In the genomic region with DNA sequence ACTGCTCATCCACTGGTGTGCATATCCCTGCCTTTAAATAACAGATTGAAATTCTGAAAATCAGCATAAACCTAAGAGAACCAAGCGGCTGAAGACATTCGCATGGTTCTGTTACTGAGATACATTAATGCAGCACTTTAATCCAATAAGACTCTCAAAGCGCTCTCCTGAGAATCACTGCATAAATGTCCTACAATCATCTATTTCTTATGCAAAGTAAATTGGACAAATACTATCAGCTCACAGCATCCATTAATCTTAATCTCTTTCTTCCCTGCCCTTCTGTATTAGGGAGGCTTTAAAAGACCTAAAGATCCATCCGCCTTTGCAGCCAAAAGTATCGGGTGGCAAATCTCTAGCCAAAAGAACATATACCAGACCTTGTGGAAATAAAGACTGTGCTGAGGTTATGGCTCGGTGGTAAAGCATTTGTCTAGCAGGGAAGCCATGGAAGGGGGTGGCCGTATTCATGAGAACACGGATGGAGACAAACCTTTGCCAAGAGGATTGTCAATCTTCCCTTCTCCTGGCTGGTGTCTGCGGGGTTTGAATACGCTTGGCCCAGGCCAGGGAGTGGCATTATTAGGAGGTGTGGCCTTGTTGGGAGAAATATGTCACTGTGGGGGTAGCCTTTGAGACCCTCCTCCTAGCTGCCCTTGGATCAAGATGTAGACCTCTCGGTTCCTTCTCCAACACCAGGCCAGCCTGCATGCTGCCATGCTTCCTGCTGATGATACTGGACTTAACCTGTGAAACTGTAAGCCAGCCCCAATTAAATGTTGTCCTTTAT, we compare ENCODE assay signal across 21 mouse cellular contexts. TPM values are rescaled to one million over a fixed set of nuclear protein-coding genes. Genes with fewer than 3 reads are reported as not detected.
DNase-seq lines count a peak whose midpoint lies in the region; ATAC-seq and TF ChIP-seq lines count a peak whose summit lies in the region.
"Had no signal": no experiment of that assay in that cellular context is flagged by ENCODE, and none has a peak within 500 bp of the region (broad histone marks: within the 10 kb centered on the region; RNA-seq: fewer than 3 reads in every experiment).

No protein-coding gene starts in this region.

- H3K4me3 ChIP-seq in embryonic facial prominence, embryonic 14.5 days (ENCODE audit: low read depth, low read length), result no peak overlapping the region
- H3K4me3 ChIP-seq in embryonic facial prominence, embryonic 10.5 days, result no peak overlapping the region
- no peak overlapping the region for H3K4me3 ChIP-seq in hindbrain, embryonic 13.5 days
- H3K4me3 ChIP-seq in hindbrain, postnatal 0 days (ENCODE audit: low read length), result no peak overlapping the region
- no peak overlapping the region for H3K4me3 ChIP-seq in hindbrain, embryonic 14.5 days (replicated peaks; ENCODE audit: low read length)
- no peak overlapping the region for H3K4me3 ChIP-seq in neural tube, embryonic 13.5 days
- H3K4me3 ChIP-seq: embryonic facial prominence, embryonic 12.5 days; erythroblast, embryonic 14.5 days; limb, embryonic 15.5 days; stomach, embryonic 15.5 days had no signal

- peak; percentile 27; the same call in 1 of the 2 replicates for ATAC-seq in embryonic facial prominence, embryonic 14.5 days (ENCODE audit: low read depth)
- 0 out of 2 replicates have a peak, but pooled peaks have one; percentile 37 for ATAC-seq in hindbrain, embryonic 13.5 days (ENCODE audit: low FRiP score)
- ATAC-seq in hindbrain, postnatal 0 days, result no peak
- no peak for ATAC-seq in hindbrain, embryonic 14.5 days (ENCODE audit: low FRiP score)
- no peak for ATAC-seq in neural tube, embryonic 13.5 days (ENCODE audit: low read depth)
- ATAC-seq in frontal cortex, adult (ENCODE audit: low TSS enrichment), result no peak
- ATAC-seq: inflammation-experienced regulatory T-cells, adult 6 months had no signal

- H3K27me3 ChIP-seq in embryonic facial prominence, embryonic 14.5 days (replicated peaks; ENCODE audit: control insufficient read depth, insufficient read depth, low read length), result no peaks in the 10 kb centered on the region
- no peaks in the 10 kb centered on the region for H3K27me3 ChIP-seq in embryonic facial prominence, embryonic 10.5 days (replicated peaks; ENCODE audit: low read depth, poor library complexity, severe bottlenecking)
- no peaks in the 10 kb centered on the region for H3K27me3 ChIP-seq in hindbrain, embryonic 13.5 days
- no peaks in the 10 kb centered on the region for H3K27me3 ChIP-seq in hindbrain, postnatal 0 days (ENCODE audit: insufficient read depth, low read length)
- no peaks in the 10 kb centered on the region for H3K27me3 ChIP-seq in hindbrain, embryonic 14.5 days (ENCODE audit: control insufficient read depth, insufficient read depth, low read length)
- H3K27me3 ChIP-seq in neural tube, embryonic 13.5 days, result no peaks in the 10 kb centered on the region
- H3K27me3 ChIP-seq: embryonic facial prominence, embryonic 12.5 days; limb, embryonic 15.5 days; stomach, embryonic 15.5 days had no signal

- peak; percentile 16 for DNase-seq in embryonic facial prominence, embryonic 14.5 days (ENCODE audit: low spot score)
- no peak for DNase-seq in embryonic facial prominence, embryonic 10.5 days (ENCODE audit: low spot score)
- no peak for DNase-seq in hindbrain, postnatal 0 days (ENCODE audit: low spot score)
- DNase-seq in hindbrain, embryonic 14.5 days (ENCODE audit: low spot score), result no peak
- DNase-seq: adrenal gland, postnatal 25 days; cerebellum, adult 9-11 months; kidney, adult 18-20 months; left cerebral cortex, postnatal 4 days; lung, embryonic 14.5 days; right cerebral cortex, adult 18-20 months; thymus, postnatal 36 days had no signal

- no peak overlapping the region for H3K27ac ChIP-seq in embryonic facial prominence, embryonic 14.5 days (replicated peaks; ENCODE audit: low read depth, low read length)
- H3K27ac ChIP-seq in embryonic facial prominence, embryonic 10.5 days (replicated peaks), result no peak overlapping the region
- peak overlapping the region; percentile 49; the same call in 1 of the 2 replicates for H3K27ac ChIP-seq in hindbrain, embryonic 13.5 days
- H3K27ac ChIP-seq in hindbrain, postnatal 0 days, result no peak overlapping the region
- H3K27ac ChIP-seq in hindbrain, embryonic 14.5 days, result peak overlapping the region; percentile 26; the same call in 1 of the 2 replicates
- H3K27ac ChIP-seq in neural tube, embryonic 13.5 days (replicated peaks), result peak overlapping the region; percentile 59
- H3K27ac ChIP-seq: embryonic facial prominence, embryonic 12.5 days; kidney, postnatal 0 days; limb, embryonic 15.5 days; liver, embryonic 14.5 days; stomach, embryonic 15.5 days had no signal

- no peaks in the 10 kb centered on the region for H3K9me3 ChIP-seq in embryonic facial prominence, embryonic 14.5 days (ENCODE audit: control insufficient read depth, low read length)
- H3K9me3 ChIP-seq in embryonic facial prominence, embryonic 10.5 days, result no peaks in the 10 kb centered on the region
- no peaks in the 10 kb centered on the region for H3K9me3 ChIP-seq in hindbrain, embryonic 13.5 days
- no peaks in the 10 kb centered on the region for H3K9me3 ChIP-seq in hindbrain, postnatal 0 days (ENCODE audit: low read length)
- no peaks in the 10 kb centered on the region for H3K9me3 ChIP-seq in hindbrain, embryonic 14.5 days (ENCODE audit: control insufficient read depth, low read length)
- no peaks in the 10 kb centered on the region for H3K9me3 ChIP-seq in neural tube, embryonic 13.5 days
- H3K9me3 ChIP-seq: embryonic facial prominence, embryonic 12.5 days; limb, embryonic 15.5 days; stomach, embryonic 15.5 days had no signal

- peaks cover 22% of the 10 kb centered on the region for H3K4me1 ChIP-seq in embryonic facial prominence, embryonic 14.5 days (ENCODE audit: control insufficient read depth, insufficient read depth, low read length)
- peaks cover 43% of the 10 kb centered on the region for H3K4me1 ChIP-seq in embryonic facial prominence, embryonic 10.5 days
- H3K4me1 ChIP-seq in hindbrain, embryonic 13.5 days (replicated peaks), result peaks cover 47% of the 10 kb centered on the region
- H3K4me1 ChIP-seq in hindbrain, postnatal 0 days (ENCODE audit: insufficient read depth, low read length), result 0 out of 2 replicates have a peak, but pooled peaks cover 3% of the 10 kb centered on the region
- peaks cover 29% of the 10 kb centered on the region for H3K4me1 ChIP-seq in hindbrain, embryonic 14.5 days (replicated peaks; ENCODE audit: control insufficient read depth, insufficient read depth, low read length)
- peaks cover 57% of the 10 kb centered on the region for H3K4me1 ChIP-seq in neural tube, embryonic 13.5 days (replicated peaks)

- TF ChIP-seq CTCF in hindbrain, postnatal 0 days (IDR thresholded peaks at IDR 0.05; ENCODE audit: low read depth), result no peak

- H3K36me3 ChIP-seq in embryonic facial prominence, embryonic 14.5 days (ENCODE audit: control insufficient read depth, insufficient read depth, low read length), result no peaks in the 10 kb centered on the region
- H3K36me3 ChIP-seq in embryonic facial prominence, embryonic 10.5 days (replicated peaks), result no peaks in the 10 kb centered on the region
- H3K36me3 ChIP-seq in hindbrain, embryonic 13.5 days, result no peaks in the 10 kb centered on the region
- H3K36me3 ChIP-seq in hindbrain, postnatal 0 days (ENCODE audit: insufficient read depth, low read length), result no peaks in the 10 kb centered on the region
- no peaks in the 10 kb centered on the region for H3K36me3 ChIP-seq in hindbrain, embryonic 14.5 days (replicated peaks; ENCODE audit: control insufficient read depth, insufficient read depth)
- H3K36me3 ChIP-seq in neural tube, embryonic 13.5 days, result no peaks in the 10 kb centered on the region
- H3K36me3 ChIP-seq: embryonic facial prominence, embryonic 12.5 days; limb, embryonic 15.5 days; stomach, embryonic 15.5 days had no signal

- WGBS in embryonic facial prominence, embryonic 14.5 days, result 68% methylated on average over 11 of the region's 11 CpGs
- WGBS in embryonic facial prominence, embryonic 10.5 days, result 86% methylated on average over 11 of the region's 11 CpGs
- 47% methylated on average over 11 of the region's 11 CpGs for WGBS in hindbrain, embryonic 13.5 days
- 56% methylated on average over 11 of the region's 11 CpGs for WGBS in hindbrain, postnatal 0 days
- 52% methylated on average over 11 of the region's 11 CpGs for WGBS in hindbrain, embryonic 14.5 days
- 51% methylated on average over 11 of the region's 11 CpGs for WGBS in neural tube, embryonic 13.5 days

- no peak overlapping the region for H3K4me2 ChIP-seq in embryonic facial prominence, embryonic 14.5 days (ENCODE audit: low read depth, low read length)
- peak overlapping the region; percentile 21; the same call in 1 of the 2 replicates for H3K4me2 ChIP-seq in hindbrain, embryonic 13.5 days
- H3K4me2 ChIP-seq in hindbrain, postnatal 0 days (ENCODE audit: low read depth, low read length), result no peak overlapping the region
- H3K4me2 ChIP-seq in hindbrain, embryonic 14.5 days (replicated peaks), result no peak overlapping the region
- no peak overlapping the region for H3K4me2 ChIP-seq in neural tube, embryonic 13.5 days
- H3K4me2 ChIP-seq: embryonic facial prominence, embryonic 12.5 days; limb, embryonic 15.5 days; lung, embryonic 14.5 days; stomach, embryonic 15.5 days had no signal

- H3K9ac ChIP-seq in embryonic facial prominence, embryonic 14.5 days (ENCODE audit: low read depth, low read length), result no peak overlapping the region
- H3K9ac ChIP-seq in hindbrain, embryonic 13.5 days, result no peak overlapping the region
- no peak overlapping the region for H3K9ac ChIP-seq in hindbrain, postnatal 0 days (replicated peaks; ENCODE audit: low read length)
- H3K9ac ChIP-seq in hindbrain, embryonic 14.5 days, result no peak overlapping the region
- H3K9ac ChIP-seq in neural tube, embryonic 13.5 days, result no peak overlapping the region
- H3K9ac ChIP-seq: embryonic facial prominence, embryonic 12.5 days; limb, embryonic 15.5 days; liver, embryonic 14.5 days; lung, embryonic 14.5 days; stomach, embryonic 15.5 days had no signal

RNA-seq across cellular contexts. Expression of gene Rapgef2, which starts 10.3 kb away (rescaled TPM):
- polyA plus RNA-seq in embryonic facial prominence, embryonic 14.5 days (2014; fragmentation: Nextera tagmentation; extraction: Ambion mirVana), result 8.5 TPM in 2 replicates
- 5.0 and 5.8 TPM in 2 replicates for polyA plus RNA-seq in embryonic facial prominence, embryonic 10.5 days (2016; fragmentation: Nextera tagmentation; extraction: Ambion mirVana)
- 8.3 and 9.5 TPM in 2 replicates for polyA plus RNA-seq in hindbrain, embryonic 13.5 days (2015; fragmentation: Nextera tagmentation; extraction: Ambion mirVana)
- 49.6 and 49.8 TPM in 2 replicates for total RNA-seq in hindbrain, postnatal 0 days (2014; rRNA removed)
- 8.2 and 8.8 TPM in 2 replicates for polyA plus RNA-seq in hindbrain, postnatal 0 days (2015; fragmentation: Nextera tagmentation; extraction: Ambion mirVana)
- 13.9 and 16.1 TPM in 2 replicates for polyA plus RNA-seq in hindbrain, embryonic 14.5 days (2014; fragmentation: Nextera tagmentation; extraction: Ambion mirVana)
- 6.9 and 9.0 TPM in 2 replicates for polyA plus RNA-seq in neural tube, embryonic 13.5 days (2015; fragmentation: Nextera tagmentation; extraction: Ambion mirVana)

Comparison
In these comparisons a context has a peak if more than half of its experiments do, and no peak if none do; other contexts are left out.
1. ATAC-seq: peak in embryonic facial prominence, embryonic 14.5 days (single experiment) and hindbrain, embryonic 13.5 days (single experiment); none in hindbrain, postnatal 0 days (single experiment), hindbrain, embryonic 14.5 days (single experiment), neural tube, embryonic 13.5 days (single experiment) and frontal cortex, adult (single experiment).
2. H3K27ac ChIP-seq: peak in hindbrain, embryonic 13.5 days (single experiment), hindbrain, embryonic 14.5 days (single experiment) and neural tube, embryonic 13.5 days (single experiment); none in embryonic facial prominence, embryonic 14.5 days (single experiment), embryonic facial prominence, embryonic 10.5 days (single experiment) and hindbrain, postnatal 0 days (single experiment).